Mouse (Mus musculus) lung, postnatal 36 days (tissue): ENCODE results near the gene Tcerg1l.

ENCODE experiments used
- DNase-seq: peaks from one replicate; pipeline ENCODE4 v3.0.0; 2022; ENCODE audit warnings: mixed read lengths

Tcerg1l gene

GRCm38 (mm10) chr7:138397485-138398181 is at the start of gene Tcerg1l:
Gene Tcerg1l (minus strand): TSS chr7:138397730.
- DNase-seq = no peak

GRCm38 (mm10) chr7:138442096-138442495 is 44.6 kb upstream of the Tcerg1l start:
- no peak for DNase-seq

GRCm38 (mm10) chr7:138432541-138432940 is 35.0 kb upstream of the Tcerg1l start:
- no peak for DNase-seq

GRCm38 (mm10) chr7:138431456-138431855 is 33.9 kb upstream of the Tcerg1l start:
- no peak for DNase-seq

GRCm38 (mm10) chr7:138429916-138430315 is 32.4 kb upstream of the Tcerg1l start:
- DNase-seq = no peak

- DNase-seq = peak; percentile 73
Observed at GRCm38 (mm10) chr7:138428826-138429225, 31.3 kb upstream of the Tcerg1l start.

- peak; percentile 7 for DNase-seq
Observed at GRCm38 (mm10) chr7:138427441-138427840, 29.9 kb upstream of the Tcerg1l start.

- DNase-seq = no peak
Observed at GRCm38 (mm10) chr7:138413496-138413895, 16.0 kb upstream of the Tcerg1l start.

GRCm38 (mm10) chr7:138401641-138402040 is 4.1 kb upstream of the Tcerg1l start:
- no peak for DNase-seq

GRCm38 (mm10) chr7:138400506-138401272 is 3.2 kb upstream of the Tcerg1l start:
- DNase-seq = no peak

- peak; percentile 24 for DNase-seq
Observed at GRCm38 (mm10) chr7:138398182-138398793, 758 bp upstream of the Tcerg1l start.

GRCm38 (mm10) chr7:138396863-138397484 is 556 bp downstream of the Tcerg1l start:
- no peak for DNase-seq

GRCm38 (mm10) chr7:138396109-138396862 is 1.2 kb downstream of the Tcerg1l start:
- no peak for DNase-seq

- DNase-seq = no peak
Observed at GRCm38 (mm10) chr7:138389941-138390340, 7.6 kb downstream of the Tcerg1l start.

- DNase-seq = no peak
Observed at GRCm38 (mm10) chr7:138389071-138389470, 8.5 kb downstream of the Tcerg1l start.

- no peak for DNase-seq
Observed at GRCm38 (mm10) chr7:138379221-138379620, 18.3 kb downstream of the Tcerg1l start.

- DNase-seq = no peak
Observed at GRCm38 (mm10) chr7:138378546-138378945, 19.0 kb downstream of the Tcerg1l start.

GRCm38 (mm10) chr7:138375573-138375972 is 22.0 kb downstream of the Tcerg1l start:
- DNase-seq = peak; percentile 32

- peak; percentile 14 for DNase-seq
Observed at GRCm38 (mm10) chr7:138374376-138374775, 23.2 kb downstream of the Tcerg1l start.

- peak; percentile 43 for DNase-seq
Observed at GRCm38 (mm10) chr7:138373530-138373929, 24.0 kb downstream of the Tcerg1l start.

- DNase-seq = peak; percentile 3
Observed at GRCm38 (mm10) chr7:138367570-138367969, 30.0 kb downstream of the Tcerg1l start.

- DNase-seq = no peak
Observed at GRCm38 (mm10) chr7:138365519-138365918, 32.0 kb downstream of the Tcerg1l start.
